Mouse (Mus musculus): ENCODE results near the gene Hmgb2. TPM values are rescaled to one million over a fixed set of nuclear protein-coding genes. Genes with fewer than 3 reads are reported as not detected.
"Not testable (repeated sequence)": the region's sequence is repeated elsewhere in the genome, so short reads cannot be mapped to it uniquely, and the experiment has no call there.

Gene Hmgb2
- polyA plus RNA-seq, 2 experiments = 199 to 290 TPM

DNA sequence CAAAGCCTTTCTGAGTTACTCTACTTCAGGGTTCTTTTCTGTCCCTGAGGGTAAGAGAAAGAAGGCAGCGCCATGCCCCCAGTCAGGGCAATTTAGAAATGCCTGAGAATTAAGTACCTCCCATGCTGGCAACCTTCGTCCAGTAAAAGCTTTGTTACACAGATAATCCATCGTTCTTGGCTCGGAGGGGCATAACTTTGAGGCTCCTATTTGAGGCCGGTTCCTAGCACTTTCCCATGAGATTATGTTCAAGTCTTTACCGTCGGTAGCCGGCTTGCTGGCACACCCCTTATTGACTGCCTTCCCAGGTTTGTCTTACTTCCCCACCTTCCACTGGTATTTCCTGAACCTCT is 13.2 kb upstream of the Hmgb2 start:
- H3K27me3 ChIP-seq (ENCODE audit: control insufficient read depth, insufficient read depth, low read length) = no peaks in the 10 kb centered on the region
- H3K4me1 ChIP-seq (ENCODE audit: control insufficient read depth, insufficient read depth, low read length) = peaks cover 6% of the 10 kb centered on the region; the same call in 1 of the 2 replicates
- no peak for TF ChIP-seq POLR2A (IDR thresholded peaks at IDR 0.05; ENCODE audit: borderline replicate concordance, extremely low read depth, insufficient read depth, insufficient read length)
- 53% methylated on average over 8 of the region's 8 CpGs for WGBS
- no peak overlapping the region for H3K27ac ChIP-seq (replicated peaks; ENCODE audit: low read depth, low read length)
- 0 out of 2 replicates have a peak, but pooled peaks cover 3% of the 10 kb centered on the region for H3K36me3 ChIP-seq (ENCODE audit: control insufficient read depth, insufficient read depth, low read length)
- ATAC-seq (ENCODE audit: low FRiP score, low read depth) = no peak
- no peak overlapping the region for H3K9ac ChIP-seq (ENCODE audit: low read depth, low read length, severe bottlenecking)
- no peak overlapping the region for H3K4me3 ChIP-seq (replicated peaks; ENCODE audit: low read length)
- no peak for DNase-seq (ENCODE audit: low spot score)
- H3K9me3 ChIP-seq (ENCODE audit: control insufficient read depth, low read length) = no peaks in the 10 kb centered on the region
- peak overlapping the region; percentile 6; the same call in 1 of the 2 replicates for H3K4me2 ChIP-seq (replicated peaks; ENCODE audit: low read depth, low read length, severe bottlenecking)

DNA sequence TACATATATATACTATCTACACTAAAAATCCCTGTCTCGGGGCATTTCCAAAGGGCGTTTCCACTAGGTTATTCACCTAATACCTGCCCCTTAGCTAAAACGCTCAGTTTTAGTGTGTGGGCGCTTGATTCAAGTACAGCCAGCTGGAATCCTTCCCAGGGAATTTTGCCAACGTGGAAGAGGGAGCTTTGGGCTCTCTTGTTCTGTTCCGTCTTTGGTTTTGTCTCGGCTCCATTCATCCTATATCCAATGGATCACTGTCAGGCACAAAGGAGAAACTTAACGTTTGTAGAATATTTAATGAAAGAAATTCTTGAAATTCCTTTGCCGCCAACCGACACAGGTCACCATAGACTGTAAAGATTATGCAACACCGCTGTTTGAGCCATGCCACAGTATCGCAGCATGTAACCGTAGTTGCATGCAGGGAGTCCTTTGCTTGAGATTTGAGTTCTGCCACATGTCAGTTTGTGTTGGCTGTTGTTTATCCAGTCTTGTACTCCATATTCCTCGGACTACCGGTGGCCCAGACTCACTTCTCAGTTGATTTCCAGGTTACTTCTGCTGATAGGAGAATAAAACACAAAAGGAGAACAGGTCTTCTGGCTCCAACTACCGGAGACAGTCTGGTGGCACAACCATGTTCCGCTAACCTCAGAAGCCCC is 12.7 kb upstream of the Hmgb2 start:
- DNase-seq (ENCODE audit: low spot score) (peak; percentile 36), ATAC-seq (ENCODE audit: low FRiP score, low read depth) (peak; percentile 23; the same call in 1 of the 2 replicates)
- H3K4me3 ChIP-seq (replicated peaks; ENCODE audit: low read length) = no peak overlapping the region
- WGBS = 46% methylated on average over 17 of the region's 17 CpGs
- H3K9me3 ChIP-seq (ENCODE audit: control insufficient read depth, low read length) = no peaks in the 10 kb centered on the region
- peak overlapping the region; percentile 6; the same call in 1 of the 2 replicates for H3K4me2 ChIP-seq (replicated peaks; ENCODE audit: low read depth, low read length, severe bottlenecking)
- H3K27me3 ChIP-seq (ENCODE audit: control insufficient read depth, insufficient read depth, low read length) = no peaks in the 10 kb centered on the region
- TF ChIP-seq POLR2A (IDR thresholded peaks at IDR 0.05; ENCODE audit: borderline replicate concordance, extremely low read depth, insufficient read depth, insufficient read length) = no peak
- no peak overlapping the region for H3K9ac ChIP-seq (ENCODE audit: low read depth, low read length, severe bottlenecking)
- 0 out of 2 replicates have a peak, but pooled peaks cover 3% of the 10 kb centered on the region for H3K36me3 ChIP-seq (ENCODE audit: control insufficient read depth, insufficient read depth, low read length)
- no peak overlapping the region for H3K27ac ChIP-seq (replicated peaks; ENCODE audit: low read depth, low read length)
- H3K4me1 ChIP-seq (ENCODE audit: control insufficient read depth, insufficient read depth, low read length) = peaks cover 6% of the 10 kb centered on the region; the same call in 1 of the 2 replicates

DNA sequence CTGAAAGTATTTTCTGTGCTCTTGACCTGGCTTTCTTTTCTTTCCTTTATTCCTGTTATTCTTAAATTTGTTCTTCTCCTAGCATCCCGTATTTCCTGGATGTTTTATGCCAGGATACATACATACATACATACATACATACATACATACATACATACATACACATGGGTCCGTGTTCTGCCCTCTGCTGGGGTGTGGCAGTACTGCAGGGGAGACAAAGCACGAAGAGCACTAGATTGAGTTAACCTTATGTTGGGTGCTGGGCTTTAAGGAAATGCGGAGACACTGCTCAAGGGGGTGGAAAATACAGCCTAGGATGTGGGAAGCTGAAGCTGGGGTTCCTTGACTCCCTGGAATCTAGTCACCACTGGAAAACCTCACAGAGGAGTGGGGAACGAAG is 8.1 kb upstream of the Hmgb2 start:
- Histone ChIP-seq H3K4me1 (ENCODE audit: control insufficient read depth, insufficient read depth, low read length) (peaks cover 2% of the 10 kb centered on the region; the same call in 1 of the 2 replicates), H3K4me3 (replicated peaks; ENCODE audit: low read length) (no peak overlapping the region), H3K27me3 (ENCODE audit: control insufficient read depth, insufficient read depth, low read length) (no peaks in the 10 kb centered on the region), H3K9me3 (ENCODE audit: control insufficient read depth, low read length) (no peaks in the 10 kb centered on the region), H3K9ac (ENCODE audit: low read depth, low read length, severe bottlenecking) (no peak overlapping the region), H3K27ac (replicated peaks; ENCODE audit: low read depth, low read length) (no peak overlapping the region), H3K36me3 (ENCODE audit: control insufficient read depth, insufficient read depth, low read length) (no peaks in the 10 kb centered on the region), H3K4me2 (replicated peaks; ENCODE audit: low read depth, low read length, severe bottlenecking) (no peak overlapping the region)
- 50% methylated on average over 5 of the region's 5 CpGs for WGBS
- DNase-seq (ENCODE audit: low spot score) (peak; percentile 42), ATAC-seq (ENCODE audit: low FRiP score, low read depth) (peak; percentile 50; the same call in 1 of the 2 replicates)
- TF ChIP-seq POLR2A (IDR thresholded peaks at IDR 0.05; ENCODE audit: borderline replicate concordance, extremely low read depth, insufficient read depth, insufficient read length) = no peak

DNA sequence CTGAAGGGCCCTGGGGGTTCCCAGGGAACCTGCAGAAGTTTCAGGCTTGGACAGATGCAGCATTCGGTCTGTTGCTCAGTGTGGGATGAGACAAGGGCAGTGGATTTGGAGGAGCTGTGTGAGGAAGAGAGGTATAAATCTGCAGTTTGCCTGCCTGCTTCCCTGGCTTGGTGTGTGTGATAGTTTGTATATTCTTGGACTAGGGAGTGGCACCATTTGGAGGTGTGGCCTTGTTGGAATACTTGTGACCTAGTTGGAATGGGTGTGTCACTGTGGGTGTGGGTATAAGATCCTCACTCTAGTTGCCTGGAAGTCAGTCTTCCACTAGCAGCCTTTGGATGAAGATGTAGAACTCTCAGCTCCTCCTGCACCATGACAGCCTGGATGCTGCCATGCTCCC is 6.2 kb upstream of the Hmgb2 start:
- not testable (repeated sequence) for H3K4me2 ChIP-seq (replicated peaks; ENCODE audit: low read depth, low read length, severe bottlenecking); H3K4me3 ChIP-seq (replicated peaks; ENCODE audit: low read length); DNase-seq (ENCODE audit: low spot score); ATAC-seq (ENCODE audit: low FRiP score, low read depth); H3K27me3 ChIP-seq (ENCODE audit: control insufficient read depth, insufficient read depth, low read length); H3K27ac ChIP-seq (replicated peaks; ENCODE audit: low read depth, low read length); H3K4me1 ChIP-seq (ENCODE audit: control insufficient read depth, insufficient read depth, low read length); H3K36me3 ChIP-seq (ENCODE audit: control insufficient read depth, insufficient read depth, low read length); H3K9ac ChIP-seq (ENCODE audit: low read depth, low read length, severe bottlenecking); H3K9me3 ChIP-seq (ENCODE audit: control insufficient read depth, low read length)
- WGBS = 71% methylated on average over 1 of the region's 1 CpGs

DNA sequence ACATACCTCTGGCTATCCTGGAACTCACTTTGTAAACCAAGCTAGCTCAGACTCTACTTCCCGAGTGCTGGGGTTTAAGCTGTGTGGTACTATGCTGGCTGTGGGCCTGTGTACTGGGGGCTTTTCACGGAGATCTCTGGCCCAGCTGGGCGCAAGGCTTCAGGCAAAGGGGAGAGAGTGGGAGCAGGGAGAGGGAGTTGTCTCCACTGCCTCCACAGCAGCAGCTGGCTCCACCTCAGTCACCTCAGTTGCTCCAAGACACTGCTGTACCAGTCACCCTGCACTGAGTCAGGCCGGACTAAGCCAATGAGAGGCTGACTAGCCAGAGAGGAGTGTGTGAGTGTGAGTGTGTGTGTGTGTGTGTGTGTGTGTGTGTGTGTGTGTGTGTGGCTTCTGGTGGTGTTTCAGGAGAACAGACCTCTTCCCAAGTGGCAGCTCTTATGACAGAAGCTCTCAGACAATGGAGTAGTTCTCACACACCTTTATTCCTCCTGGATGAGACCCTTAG is 4.1 kb upstream of the Hmgb2 start:
- H3K36me3 ChIP-seq (ENCODE audit: control insufficient read depth, insufficient read depth, low read length) = no peaks in the 10 kb centered on the region
- no peaks in the 10 kb centered on the region for H3K4me1 ChIP-seq (ENCODE audit: control insufficient read depth, insufficient read depth, low read length)
- H3K9me3 ChIP-seq (ENCODE audit: control insufficient read depth, low read length) = no peaks in the 10 kb centered on the region
- ATAC-seq (ENCODE audit: low FRiP score, low read depth) (no peak), DNase-seq (ENCODE audit: low spot score) (no peak)
- TF ChIP-seq POLR2A (IDR thresholded peaks at IDR 0.05; ENCODE audit: borderline replicate concordance, extremely low read depth, insufficient read depth, insufficient read length) = no peak
- H3K9ac ChIP-seq (ENCODE audit: low read depth, low read length, severe bottlenecking) = no peak overlapping the region
- H3K27ac ChIP-seq (replicated peaks; ENCODE audit: low read depth, low read length) = no peak overlapping the region
- H3K27me3 ChIP-seq (ENCODE audit: control insufficient read depth, insufficient read depth, low read length) = no peaks in the 10 kb centered on the region
- H3K4me2 ChIP-seq (replicated peaks; ENCODE audit: low read depth, low read length, severe bottlenecking) = no peak overlapping the region
- H3K4me3 ChIP-seq (replicated peaks; ENCODE audit: low read length) = no peak overlapping the region
- WGBS = 83% methylated on average over 4 of the region's 4 CpGs

Data from limb, embryonic 14.5 days (tissue).